Comparison of ENCODE assay signal across 8 mouse cellular contexts in genomic region chr2:73485236-73486119, GRCm38 (mm10). TPM values are rescaled to one million over a fixed set of nuclear protein-coding genes. Genes with fewer than 3 reads are reported as not detected.
A peak's percentile ranks its signal among the peaks of the same experiment; 100 is the strongest.
DNase-seq lines count a peak whose midpoint lies in the region; ATAC-seq lines count a peak whose summit lies in the region.

No protein-coding gene starts in this region.

- peak overlapping the region; percentile 40 for H3K4me2 ChIP-seq in heart, embryonic 14.5 days (ENCODE audit: low read length)
- peak overlapping the region; percentile 79 for H3K4me2 ChIP-seq in liver, embryonic 13.5 days

- no peaks in the 10 kb centered on the region for H3K9me3 ChIP-seq in heart, embryonic 14.5 days (ENCODE audit: control insufficient read depth, low read length)
- no peaks in the 10 kb centered on the region for H3K9me3 ChIP-seq in liver, embryonic 13.5 days (replicated peaks)

- ATAC-seq in heart, embryonic 14.5 days (ENCODE audit: insufficient number of reproducible peaks, insufficient read depth, low FRiP score, low read depth): no peak
- ATAC-seq in liver, embryonic 13.5 days (ENCODE audit: low read depth): peak; percentile 91

- peak; percentile 83 for DNase-seq in CD4-positive helper T cell, adult 2 months (ENCODE audit: low read depth, low spot score)
- peak; percentile 69 for DNase-seq in NIH3T3 (ENCODE audit: low read depth)
- peak; percentile 70 for DNase-seq in liver, embryonic 13.5 days
- peak; percentile 71 to 77 for DNase-seq in spleen, postnatal 36 days (ENCODE audit: low spot score in 2 of 2)
- DNase-seq in urinary bladder, adult 18-20 months (ENCODE audit: low spot score in 2 of 2): no peak
- no peak for DNase-seq in Muller cell, postnatal 12 days (ENCODE audit: inconsistent ontology term)
- no peak for DNase-seq in layer of hippocampus, postnatal 36 days

- peaks cover 8 to 20% of the 10 kb centered on the region in 2 experiments; a peak in 2 of 4 replicates for H3K4me1 ChIP-seq in heart, embryonic 14.5 days (ENCODE audit: control insufficient read depth in 2 of 2, insufficient read depth in 2 of 2, low read length in 2 of 2)
- H3K4me1 ChIP-seq in liver, embryonic 13.5 days (replicated peaks): peaks cover 48% of the 10 kb centered on the region

- H3K36me3 ChIP-seq in heart, embryonic 14.5 days (ENCODE audit: control insufficient read depth, insufficient read depth, low read length): no peaks in the 10 kb centered on the region
- 0 out of 2 replicates have a peak, but pooled peaks cover under 1% of the 10 kb centered on the region for H3K36me3 ChIP-seq in liver, embryonic 13.5 days

- peak overlapping the region; percentile 1 to 25 for H3K4me3 ChIP-seq in heart, embryonic 14.5 days (ENCODE audit: control insufficient read depth in 1 of 2, insufficient read depth in 1 of 2, low read depth in 1 of 2, low read length in 2 of 2)
- peak overlapping the region; percentile 65 for H3K4me3 ChIP-seq in liver, embryonic 13.5 days (replicated peaks)

- 61% methylated on average over 26 of the region's 26 CpGs for WGBS in heart, embryonic 14.5 days
- 12% methylated on average over 26 of the region's 26 CpGs for WGBS in liver, embryonic 13.5 days (ENCODE audit: insufficient replicate concordance)

- H3K27ac ChIP-seq in heart, embryonic 14.5 days (replicated peaks in 1 of 2; ENCODE audit: control insufficient read depth in 1 of 2, insufficient read depth in 1 of 2, low read depth in 2 of 2, low read length in 2 of 2): peak overlapping the region; percentile 66 to 75
- H3K27ac ChIP-seq in liver, embryonic 13.5 days: peak overlapping the region; percentile 88

- H3K27me3 ChIP-seq in heart, embryonic 14.5 days (ENCODE audit: control insufficient read depth, insufficient read depth, low read length): no peaks in the 10 kb centered on the region
- H3K27me3 ChIP-seq in liver, embryonic 13.5 days: no peaks in the 10 kb centered on the region

- no peak overlapping the region; the same call in 1 of the 2 replicates for H3K9ac ChIP-seq in heart, embryonic 14.5 days (ENCODE audit: low read length)
- H3K9ac ChIP-seq in liver, embryonic 13.5 days: peak overlapping the region; percentile 73

RNA-seq across cellular contexts. Expression of gene Wipf1, which starts 44.1 kb away (rescaled TPM):
- 7.0 and 7.6 TPM in 2 replicates for polyA plus RNA-seq in heart, embryonic 14.5 days (2014; fragmentation: Nextera tagmentation; extraction: Ambion mirVana)
- polyA plus RNA-seq in liver, embryonic 13.5 days (2015; fragmentation: Nextera tagmentation; extraction: Ambion mirVana): 3.4 and 4.6 TPM in 2 replicates
- total RNA-seq in layer of hippocampus, postnatal 36 days (2021): 1 to 10 TPM; 7.9 to 9.0 TPM

Comparison
In these comparisons a context has a peak if more than half of its experiments do, and no peak if none do; other contexts are left out.
1. DNase-seq: peak in CD4-positive helper T cell, adult 2 months (single experiment), NIH3T3 (single experiment), liver, embryonic 13.5 days (single experiment) and spleen, postnatal 36 days (2 of 2); none in urinary bladder, adult 18-20 months (0 of 2), Muller cell, postnatal 12 days (single experiment) and layer of hippocampus, postnatal 36 days (0 of 2).